Mouse (Mus musculus): ENCODE results near the gene Prkch. TPM values are rescaled to one million over a fixed set of nuclear protein-coding genes. Genes with fewer than 3 reads are reported as not detected.

Prkch gene
- polyA plus RNA-seq, 1 experiment from 2014 or later = 11.3 TPM

- H3K36me3 ChIP-seq = no peaks in the 10 kb centered on the region
- H3K9ac ChIP-seq = no peak overlapping the region
- no peak overlapping the region for H3K4me3 ChIP-seq
- no peaks in the 10 kb centered on the region for H3K9me3 ChIP-seq (replicated peaks)
- ATAC-seq (replicated peaks; ENCODE audit: insufficient number of reproducible peaks, insufficient read depth, low FRiP score, low read depth) = no peak
- no peaks in the 10 kb centered on the region for H3K27me3 ChIP-seq
- no peak overlapping the region for H3K4me2 ChIP-seq
- no peak overlapping the region for H3K27ac ChIP-seq
- no peaks in the 10 kb centered on the region for H3K4me1 ChIP-seq (replicated peaks)
- 59% methylated on average over 2 of the region's 2 CpGs for WGBS
Observed at GRCm38 (mm10) chr12:73647686-73648085, 63.1 kb downstream of the Prkch start.

DNA sequence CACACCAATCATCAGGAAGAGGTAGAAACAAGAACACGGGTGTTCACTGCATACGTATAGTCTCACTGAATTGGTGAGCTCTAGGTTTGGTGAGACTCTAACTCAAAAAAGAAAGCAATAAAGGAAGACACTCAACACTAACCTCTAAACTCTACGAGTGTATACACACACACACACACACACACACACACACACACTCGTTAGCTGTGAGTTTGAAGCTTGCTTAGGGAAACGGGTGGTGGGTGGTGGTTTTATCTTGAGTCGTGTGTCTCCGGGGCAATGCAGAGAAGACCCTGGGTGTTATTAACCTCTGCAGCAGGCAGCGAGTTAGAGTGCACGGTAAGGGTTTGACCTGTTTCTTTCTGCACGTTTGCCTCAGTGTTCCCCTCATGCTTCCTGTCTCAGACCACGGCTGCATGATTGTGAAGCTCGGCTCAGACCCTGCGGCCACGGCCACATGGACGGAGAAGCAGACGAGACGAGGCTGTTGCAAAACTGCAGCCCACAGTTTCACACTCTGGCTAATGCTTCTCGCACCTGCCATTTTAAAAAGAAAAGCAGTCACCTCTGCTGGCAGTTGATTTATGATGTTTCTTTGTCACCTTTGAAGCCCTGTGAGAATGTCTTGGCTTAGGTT lies 72.1 kb downstream of the Prkch start:
- 57% methylated on average over 18 of the region's 18 CpGs for WGBS
- no peaks in the 10 kb centered on the region for H3K4me1 ChIP-seq (replicated peaks)
- no peaks in the 10 kb centered on the region for H3K36me3 ChIP-seq
- no peaks in the 10 kb centered on the region for H3K9me3 ChIP-seq (replicated peaks)
- H3K9ac ChIP-seq = no peak overlapping the region
- no peak overlapping the region for H3K4me2 ChIP-seq
- H3K27me3 ChIP-seq = no peaks in the 10 kb centered on the region
- no peak overlapping the region for H3K27ac ChIP-seq
- no peak for ATAC-seq (replicated peaks; ENCODE audit: insufficient number of reproducible peaks, insufficient read depth, low FRiP score, low read depth)
- no peak overlapping the region for H3K4me3 ChIP-seq

DNA sequence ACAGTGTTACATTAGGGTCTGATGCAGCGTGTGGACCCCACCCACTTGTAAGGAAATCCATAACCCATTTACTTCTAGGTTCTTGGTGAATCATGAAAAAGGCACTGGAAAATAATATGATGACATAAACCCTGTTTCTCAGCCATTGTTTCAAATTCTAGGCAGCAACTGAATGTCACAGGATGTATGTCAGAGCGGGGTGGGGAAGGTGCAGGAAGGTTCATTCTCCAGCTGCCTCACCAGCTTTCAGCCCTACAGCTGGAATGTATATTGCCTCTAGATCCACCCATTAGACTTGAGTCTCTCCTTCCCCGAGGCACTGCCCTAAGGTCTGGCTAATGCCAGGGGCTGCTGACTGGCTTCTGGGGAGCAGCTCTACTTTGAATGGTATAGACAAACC lies 78.8 kb downstream of the Prkch start:
- H3K9ac ChIP-seq = no peak overlapping the region
- H3K4me1 ChIP-seq (replicated peaks) = 0 out of 2 replicates have a peak, but pooled peaks cover 3% of the 10 kb centered on the region
- WGBS = 66% methylated on average over 3 of the region's 3 CpGs
- H3K9me3 ChIP-seq (replicated peaks) = no peaks in the 10 kb centered on the region
- no peak overlapping the region for H3K4me2 ChIP-seq
- no peak overlapping the region for H3K4me3 ChIP-seq
- peak; percentile 58 for ATAC-seq (replicated peaks; ENCODE audit: insufficient number of reproducible peaks, insufficient read depth, low FRiP score, low read depth)
- no peaks in the 10 kb centered on the region for H3K36me3 ChIP-seq
- H3K27ac ChIP-seq = peak overlapping the region; percentile 26
- no peaks in the 10 kb centered on the region for H3K27me3 ChIP-seq

DNA sequence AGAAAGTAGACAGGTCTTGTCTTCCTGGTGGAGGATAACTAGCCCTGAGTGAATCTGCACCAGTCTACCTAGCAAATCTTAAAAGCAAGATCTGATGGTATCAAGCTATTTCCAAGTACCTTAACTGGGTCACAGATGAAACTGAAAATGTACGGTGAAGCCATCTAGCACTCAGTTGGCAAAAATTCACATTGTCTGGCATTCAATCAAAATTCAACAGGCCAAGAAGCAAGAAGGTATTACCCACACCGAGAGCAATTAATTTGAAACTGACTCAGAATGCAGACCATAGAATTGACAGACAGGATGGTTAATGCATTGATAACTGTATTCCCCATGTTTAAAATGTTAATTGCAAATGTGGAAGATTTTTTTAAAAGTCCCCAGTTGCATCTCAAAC lies 82.1 kb downstream of the Prkch start:
- Histone ChIP-seq H3K27me3 (no peaks in the 10 kb centered on the region), H3K4me3 (no peak overlapping the region), H3K36me3 (no peaks in the 10 kb centered on the region), H3K4me2 (no peak overlapping the region), H3K9me3 (replicated peaks) (no peaks in the 10 kb centered on the region), H3K27ac (no peak overlapping the region), H3K9ac (no peak overlapping the region), H3K4me1 (replicated peaks) (peaks cover 11% of the 10 kb centered on the region)
- ATAC-seq (replicated peaks; ENCODE audit: insufficient number of reproducible peaks, insufficient read depth, low FRiP score, low read depth) = no peak
- WGBS = 84% methylated on average over 2 of the region's 2 CpGs

DNA sequence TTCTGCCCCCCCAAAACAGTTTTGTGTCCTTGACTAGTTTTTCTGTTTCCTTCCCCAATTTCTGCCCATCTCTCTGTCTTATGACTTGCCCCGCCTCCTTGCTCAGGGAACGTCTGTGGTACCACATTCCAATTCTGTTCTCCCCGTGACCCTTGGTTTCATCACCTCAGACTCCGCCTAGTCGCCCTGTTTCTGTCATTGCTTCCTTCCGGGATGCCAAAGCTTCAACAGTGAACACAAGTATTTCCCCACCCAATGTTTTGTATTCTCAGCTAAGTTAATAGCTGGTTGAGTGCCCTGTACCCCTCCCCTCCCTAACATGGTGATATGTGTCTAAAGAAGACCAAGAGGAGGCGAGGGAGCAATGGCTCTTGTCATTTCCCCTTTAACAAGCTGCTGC lies 83.0 kb downstream of the Prkch start:
- WGBS = 59% methylated on average over 7 of the region's 7 CpGs
- no peaks in the 10 kb centered on the region for H3K27me3 ChIP-seq
- no peaks in the 10 kb centered on the region for H3K9me3 ChIP-seq (replicated peaks)
- H3K4me1 ChIP-seq (replicated peaks) = peaks cover 19% of the 10 kb centered on the region
- H3K4me2 ChIP-seq = no peak overlapping the region
- no peak overlapping the region for H3K27ac ChIP-seq
- no peak overlapping the region for H3K4me3 ChIP-seq
- no peaks in the 10 kb centered on the region for H3K36me3 ChIP-seq
- no peak for ATAC-seq (replicated peaks; ENCODE audit: insufficient number of reproducible peaks, insufficient read depth, low FRiP score, low read depth)
- H3K9ac ChIP-seq = no peak overlapping the region

- no peaks in the 10 kb centered on the region for H3K27me3 ChIP-seq
- H3K9me3 ChIP-seq (replicated peaks) = no peaks in the 10 kb centered on the region
- H3K27ac ChIP-seq = peak overlapping the region; percentile 61
- no peaks in the 10 kb centered on the region for H3K36me3 ChIP-seq
- WGBS = 66% methylated on average over 6 of the region's 6 CpGs
- no peak overlapping the region for H3K9ac ChIP-seq
- no peak overlapping the region for H3K4me3 ChIP-seq
- ATAC-seq (replicated peaks; ENCODE audit: insufficient number of reproducible peaks, insufficient read depth, low FRiP score, low read depth) = no peak
- H3K4me1 ChIP-seq (replicated peaks) = peaks cover 31% of the 10 kb centered on the region
- no peak overlapping the region for H3K4me2 ChIP-seq
Observed at GRCm38 (mm10) chr12:73670739-73671138, 86.1 kb downstream of the Prkch start.

DNA sequence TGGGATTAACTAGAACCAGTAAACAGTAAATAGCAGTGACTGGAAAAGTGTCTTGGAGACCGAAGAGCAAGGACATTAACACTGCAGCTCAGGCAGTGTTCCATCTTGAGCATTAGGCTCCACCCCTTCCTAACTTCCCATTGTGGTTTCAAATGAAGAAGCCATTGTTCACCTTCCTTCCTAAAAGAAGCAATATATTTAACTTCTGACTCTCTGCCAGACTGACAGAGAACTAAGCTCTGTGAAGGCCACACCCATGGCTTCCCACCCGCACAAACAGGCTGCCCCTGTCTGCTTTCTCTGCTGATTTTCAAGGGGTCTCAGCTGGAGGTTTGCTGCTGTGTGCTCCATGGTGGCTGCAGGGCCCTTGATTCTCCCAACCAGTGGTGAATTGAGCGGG lies 86.9 kb downstream of the Prkch start:
- 41% methylated on average over 3 of the region's 3 CpGs for WGBS
- Histone ChIP-seq H3K4me1 (replicated peaks) (peaks cover 31% of the 10 kb centered on the region), H3K27me3 (no peaks in the 10 kb centered on the region), H3K9me3 (replicated peaks) (no peaks in the 10 kb centered on the region), H3K36me3 (no peaks in the 10 kb centered on the region), H3K27ac (peak overlapping the region; percentile 61), H3K9ac (no peak overlapping the region), H3K4me3 (no peak overlapping the region), H3K4me2 (no peak overlapping the region)
- ATAC-seq (replicated peaks; ENCODE audit: insufficient number of reproducible peaks, insufficient read depth, low FRiP score, low read depth) = no peak

DNA sequence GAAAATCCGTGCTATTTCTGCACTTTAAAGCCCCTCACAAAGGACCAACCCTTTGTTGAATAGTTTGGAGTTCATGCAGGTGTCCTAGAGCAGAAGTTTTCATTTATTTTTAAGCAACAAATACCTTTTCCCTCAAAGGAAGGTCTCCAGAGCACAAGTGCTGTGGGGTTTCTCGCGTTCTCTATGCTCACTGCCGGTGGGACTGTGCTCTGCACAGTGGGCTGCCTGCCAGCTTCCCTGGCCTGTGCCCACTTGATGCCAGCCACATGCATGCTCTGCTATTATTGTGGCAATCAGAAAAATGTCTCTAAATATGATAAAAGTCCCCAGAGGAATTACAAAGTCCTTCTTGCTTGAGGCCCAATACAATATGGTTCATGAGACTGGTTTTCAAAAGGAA lies 87.4 kb downstream of the Prkch start:
- H3K9ac ChIP-seq = no peak overlapping the region
- H3K9me3 ChIP-seq (replicated peaks) = no peaks in the 10 kb centered on the region
- 37% methylated on average over 4 of the region's 4 CpGs for WGBS
- no peak overlapping the region for H3K4me3 ChIP-seq
- no peak for ATAC-seq (replicated peaks; ENCODE audit: insufficient number of reproducible peaks, insufficient read depth, low FRiP score, low read depth)
- peaks cover 31% of the 10 kb centered on the region for H3K4me1 ChIP-seq (replicated peaks)
- H3K4me2 ChIP-seq = no peak overlapping the region
- peak overlapping the region; percentile 61 for H3K27ac ChIP-seq
- H3K36me3 ChIP-seq = no peaks in the 10 kb centered on the region
- no peaks in the 10 kb centered on the region for H3K27me3 ChIP-seq

- Histone ChIP-seq H3K36me3 (no peaks in the 10 kb centered on the region), H3K27me3 (no peaks in the 10 kb centered on the region), H3K4me1 (replicated peaks) (peaks cover 42% of the 10 kb centered on the region), H3K9ac (no peak overlapping the region), H3K27ac (no peak overlapping the region), H3K9me3 (replicated peaks) (no peaks in the 10 kb centered on the region), H3K4me2 (no peak overlapping the region), H3K4me3 (no peak overlapping the region)
- ATAC-seq (replicated peaks; ENCODE audit: insufficient number of reproducible peaks, insufficient read depth, low FRiP score, low read depth) = no peak
- 62% methylated on average over 7 of the region's 7 CpGs for WGBS
Observed at GRCm38 (mm10) chr12:73673783-73674182, 89.2 kb downstream of the Prkch start.

- Histone ChIP-seq H3K27ac (no peak overlapping the region), H3K36me3 (no peaks in the 10 kb centered on the region), H3K4me2 (no peak overlapping the region), H3K9me3 (replicated peaks) (no peaks in the 10 kb centered on the region), H3K4me1 (replicated peaks) (peaks cover 50% of the 10 kb centered on the region), H3K27me3 (no peaks in the 10 kb centered on the region), H3K4me3 (no peak overlapping the region), H3K9ac (no peak overlapping the region)
- no peak for ATAC-seq (replicated peaks; ENCODE audit: insufficient number of reproducible peaks, insufficient read depth, low FRiP score, low read depth)
- WGBS = 47% methylated on average over 4 of the region's 4 CpGs
Observed at GRCm38 (mm10) chr12:73675212-73675611, 90.6 kb downstream of the Prkch start.

DNA sequence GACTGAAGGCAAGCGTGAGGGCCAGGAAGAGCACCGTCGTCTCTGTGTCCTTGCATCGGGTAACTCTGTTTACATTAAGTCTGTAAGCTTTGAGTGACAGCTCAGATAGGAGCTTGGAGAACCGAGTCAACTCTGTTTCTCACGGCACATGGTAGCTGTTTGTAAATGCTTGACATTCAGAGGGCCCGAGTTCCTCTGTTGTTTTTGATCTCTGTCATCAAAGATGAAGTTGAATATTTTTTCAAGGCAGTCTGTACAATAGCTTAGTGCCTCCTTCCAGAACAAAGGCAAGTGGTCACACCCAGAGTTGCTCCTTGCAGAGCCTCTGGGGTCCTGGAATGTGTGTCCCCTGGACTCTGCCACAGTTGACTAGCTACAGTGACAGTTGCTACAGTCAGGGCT lies 94.8 kb downstream of the Prkch start:
- Histone ChIP-seq H3K4me3 (no peak overlapping the region), H3K9ac (no peak overlapping the region), H3K9me3 (replicated peaks) (no peaks in the 10 kb centered on the region), H3K27me3 (no peaks in the 10 kb centered on the region), H3K4me2 (no peak overlapping the region), H3K36me3 (no peaks in the 10 kb centered on the region), H3K27ac (peak overlapping the region; percentile 16), H3K4me1 (replicated peaks) (peaks cover 30% of the 10 kb centered on the region)
- WGBS = 15% methylated on average over 7 of the region's 7 CpGs
- ATAC-seq (replicated peaks; ENCODE audit: insufficient number of reproducible peaks, insufficient read depth, low FRiP score, low read depth) = no peak

GRCm38 (mm10) chr12:73682921-73683346 lies 98.3 kb downstream of the Prkch start:
- Histone ChIP-seq H3K27me3 (no peaks in the 10 kb centered on the region), H3K4me1 (replicated peaks) (peaks cover 27% of the 10 kb centered on the region), H3K36me3 (no peaks in the 10 kb centered on the region), H3K9me3 (replicated peaks) (no peaks in the 10 kb centered on the region), H3K4me3 (no peak overlapping the region), H3K27ac (peak overlapping the region; percentile 64), H3K4me2 (no peak overlapping the region), H3K9ac (no peak overlapping the region)
- WGBS = 55% methylated on average over 7 of the region's 7 CpGs
- ATAC-seq (replicated peaks; ENCODE audit: insufficient number of reproducible peaks, insufficient read depth, low FRiP score, low read depth) = peak; percentile 47
